Mouse (Mus musculus) left cerebral cortex, adult 9 months (tissue): Measurements from ENCODE around the gene Chchd3.
A peak's percentile ranks its signal among the peaks of the same experiment; 100 is the strongest.

Source experiments
- DNase-seq, 2 experiments: peaks; one replicate each; pipeline ENCODE4 v3.0.0; 2022; ENCODE audit warnings: low spot score in 2 of 2

Chchd3 gene

GRCm38 (mm10) chr6:32801776-32802175 is 258.3 kb downstream of the Chchd3 start:
- DNase-seq, result no peak

- DNase-seq, result no peak
Observed at GRCm38 (mm10) chr6:32797525-32797924, 262.5 kb downstream of the Chchd3 start.

GRCm38 (mm10) chr6:32795653-32796500 is 264.2 kb downstream of the Chchd3 start:
- DNase-seq, result no peak

GRCm38 (mm10) chr6:32793575-32793974 is 266.5 kb downstream of the Chchd3 start:
- DNase-seq, result no peak

- no peak for DNase-seq
Observed at GRCm38 (mm10) chr6:32793163-32793562, 266.9 kb downstream of the Chchd3 start.

- no peak for DNase-seq
Observed at GRCm38 (mm10) chr6:32790487-32790886, 269.6 kb downstream of the Chchd3 start.

- no peak for DNase-seq
Observed at GRCm38 (mm10) chr6:32787399-32787798, 272.7 kb downstream of the Chchd3 start.

- no peak for DNase-seq
Observed at GRCm38 (mm10) chr6:32786196-32786595, 273.9 kb downstream of the Chchd3 start.

GRCm38 (mm10) chr6:32783102-32783501 is 277.0 kb downstream of the Chchd3 start:
- no peak for DNase-seq

- peak; percentile 32 to 75 for DNase-seq
Observed at GRCm38 (mm10) chr6:32780602-32781001, 279.5 kb downstream of the Chchd3 start.

- DNase-seq, result peak in 1 of 2 experiments; percentile 7
Observed at GRCm38 (mm10) chr6:32776384-32776783, 283.7 kb downstream of the Chchd3 start.

GRCm38 (mm10) chr6:32754524-32754923 is 305.5 kb downstream of the Chchd3 start:
- peak; percentile 40 to 56 for DNase-seq

- no peak for DNase-seq
Observed at GRCm38 (mm10) chr6:32749821-32750220, 310.2 kb downstream of the Chchd3 start.

GRCm38 (mm10) chr6:32748777-32749176 is 311.3 kb downstream of the Chchd3 start:
- no peak for DNase-seq

- no peak for DNase-seq
Observed at GRCm38 (mm10) chr6:32747333-32747732, 312.7 kb downstream of the Chchd3 start.
